Comparison of ENCODE assay signal across 1 mouse cellular context in genomic region chr11:118459051-118459450, GRCm38 (mm10).
TF ChIP-seq lines count a peak whose summit lies in the region.

No protein-coding gene starts in this region.

TF ChIP-seq in MEL, 35 proteins besides CTCF, POLR2A, EP300 and RAD21:
- TF ChIP-seq ZNF384 (IDR thresholded peaks at IDR 0.05; ENCODE audit: low read depth, low read length) = no peak
- no peak for TF ChIP-seq MYC (IDR thresholded peaks at IDR 0.05; ENCODE audit: low read depth, low read length)
- no peak for TF ChIP-seq TCF12 (IDR thresholded peaks at IDR 0.05; ENCODE audit: low read depth, low read length)
- no peak for TF ChIP-seq SIN3A (IDR thresholded peaks at IDR 0.05; ENCODE audit: low read length)
- no peak for TF ChIP-seq ZC3H11A (IDR thresholded peaks at IDR 0.05; ENCODE audit: low read depth, low read length)
- no peak for TF ChIP-seq USF2 (IDR thresholded peaks at IDR 0.05; ENCODE audit: borderline replicate concordance in 1 of 2, insufficient read depth in 1 of 2, low read depth in 1 of 2, low read length in 2 of 2)
- no peak for TF ChIP-seq E2F4 (IDR thresholded peaks at IDR 0.05; ENCODE audit: borderline replicate concordance, low read depth, low read length)
- no peak for TF ChIP-seq CHD2 (IDR thresholded peaks at IDR 0.05; ENCODE audit: low read length)
- no peak for TF ChIP-seq MAX (IDR thresholded peaks at IDR 0.05; ENCODE audit: low read length)
- TF ChIP-seq JUND (IDR thresholded peaks at IDR 0.05; ENCODE audit: low read depth, low read length) = no peak
- TF ChIP-seq NELFE (IDR thresholded peaks at IDR 0.05; ENCODE audit: low read depth, low read length) = no peak
- no peak for TF ChIP-seq MYB (IDR thresholded peaks at IDR 0.05; ENCODE audit: low read depth, low read length)
